Mouse (Mus musculus) cerebellum, adult 2 months (tissue): ENCODE results near the gene Rps6kc1. TPM values are rescaled to one million over a fixed set of nuclear protein-coding genes. Genes with fewer than 3 reads are reported as not detected.
A peak's percentile ranks its signal among the peaks of the same experiment; 100 is the strongest.

ENCODE experiments used
- DNase-seq, 2 experiments: peaks; one replicate each; pipeline ENCODE4 v3.0.0; 2021
- H3K27ac ChIP-seq: fragments of 200-500 bp; 2 replicates; pipeline ENCODE4 v1.5.1; 2012; ENCODE audit warnings: low read length, control low read depth, inconsistent platforms; ENCODE audit not compliant: insufficient read depth
- H3K27me3 ChIP-seq: fragments of 200-500 bp; 2 replicates; pipeline ENCODE4 v1.6.1; 2012; ENCODE audit warnings: inconsistent platforms, mild to moderate bottlenecking, low read length, moderate library complexity; ENCODE audit not compliant: control insufficient read depth, insufficient read depth
- H3K4me1 ChIP-seq: fragments of 200-500 bp; 2 replicates; pipeline ENCODE4 v1.6.1; 2011; ENCODE audit warnings: low read length; ENCODE audit not compliant: control insufficient read depth, insufficient read depth
- H3K4me3 ChIP-seq: fragments of 200-500 bp; replicated peaks from 2 replicates; pipeline ENCODE3; 2011; ENCODE audit warnings: mild to moderate bottlenecking, low read depth, low read length, control low read depth; ENCODE audit not compliant: insufficient read depth
- CTCF ChIP-seq: fragments of 200-500 bp; IDR thresholded peaks from 2 replicates; pipeline ENCODE4 v1.5.1; 2011; ENCODE audit warnings: low read depth, mild to moderate bottlenecking, control low read depth, low read length, moderate library complexity, borderline replicate concordance; ENCODE audit not compliant: insufficient read depth
- POLR2A ChIP-seq: fragments of 200-500 bp; IDR thresholded peaks from 2 replicates; pipeline ENCODE4 v1.6.1; 2011; ENCODE audit warnings: low read length, control low read depth, borderline replicate concordance; ENCODE audit not compliant: insufficient read depth
- WGBS: fragments of 180-500 bp; shearing (Covaris S2); methylation state at CpG from one replicate; pipeline ENCODE4 v1.1.7; 2018; 5-methylcytosine and 5-hydroxymethylcytosine counted together
- polyA plus RNA-seq: library from polyadenylated mRNA; depleted of rRNA; stranded (reverse); fragments of >200 nt; gene quantifications from 2 replicates; pipeline ENCODE4 v1.2.3, GENCODE M21; 2012

The Rps6kc1 gene
- polyA plus RNA-seq, 1 experiment: 24.3 TPM

DNA sequence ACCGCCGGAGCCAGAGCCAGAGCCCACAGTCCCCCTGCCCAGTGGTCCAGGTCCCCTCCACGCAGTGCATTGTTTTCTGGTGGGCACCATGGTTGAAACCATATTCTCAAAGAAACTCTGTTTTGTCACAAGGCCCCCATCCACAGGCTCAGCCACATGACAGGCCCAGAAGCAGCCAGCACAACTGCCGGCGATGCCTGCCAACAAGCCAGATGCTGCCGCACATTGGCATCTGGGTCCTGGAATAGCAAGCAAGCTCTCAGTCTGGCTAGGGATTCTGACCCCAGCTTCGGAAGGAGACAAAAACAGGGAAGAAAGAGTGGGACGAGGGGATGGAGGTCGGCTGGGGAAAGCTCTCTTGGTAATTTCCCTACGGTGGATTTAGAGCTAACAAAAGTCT is 147.8 kb downstream of the Rps6kc1 start:
- no peak overlapping the region for H3K4me3 ChIP-seq
- H3K27ac ChIP-seq: no peak overlapping the region
- TF ChIP-seq CTCF (no peak), POLR2A (no peak)
- no peaks in the 10 kb centered on the region for H3K4me1 ChIP-seq
- no peaks in the 10 kb centered on the region for H3K27me3 ChIP-seq
- no peak for DNase-seq
- WGBS: 36% methylated on average over 10 of the region's 10 CpGs

DNA sequence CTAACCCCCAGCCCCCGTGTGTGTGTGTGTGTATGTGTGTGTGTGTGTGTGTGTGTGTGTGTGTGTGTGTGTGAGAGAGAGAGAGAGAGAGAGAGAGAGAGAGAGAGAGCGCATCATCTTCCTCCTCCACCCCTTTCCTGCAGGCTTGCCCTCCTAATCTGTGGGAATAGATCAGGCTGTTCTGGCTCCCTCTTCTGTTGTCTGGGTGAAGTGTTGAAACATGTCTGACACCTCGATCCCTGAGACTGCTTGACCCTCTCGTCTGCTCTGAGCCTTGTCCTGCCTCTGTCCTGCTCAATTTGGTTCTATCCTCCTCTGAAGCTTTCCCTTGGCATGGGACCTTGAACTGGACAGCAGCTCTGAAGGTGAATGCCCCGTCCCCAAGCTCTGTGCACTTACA is 149.8 kb downstream of the Rps6kc1 start:
- no peak overlapping the region for H3K4me3 ChIP-seq
- 32% methylated on average over 5 of the region's 5 CpGs for WGBS
- no peaks in the 10 kb centered on the region for H3K27me3 ChIP-seq
- TF ChIP-seq CTCF (peak; percentile 33; the same call in 1 of the 2 replicates), POLR2A (no peak)
- no peak overlapping the region for H3K27ac ChIP-seq
- no peak for DNase-seq
- no peaks in the 10 kb centered on the region for H3K4me1 ChIP-seq

DNA sequence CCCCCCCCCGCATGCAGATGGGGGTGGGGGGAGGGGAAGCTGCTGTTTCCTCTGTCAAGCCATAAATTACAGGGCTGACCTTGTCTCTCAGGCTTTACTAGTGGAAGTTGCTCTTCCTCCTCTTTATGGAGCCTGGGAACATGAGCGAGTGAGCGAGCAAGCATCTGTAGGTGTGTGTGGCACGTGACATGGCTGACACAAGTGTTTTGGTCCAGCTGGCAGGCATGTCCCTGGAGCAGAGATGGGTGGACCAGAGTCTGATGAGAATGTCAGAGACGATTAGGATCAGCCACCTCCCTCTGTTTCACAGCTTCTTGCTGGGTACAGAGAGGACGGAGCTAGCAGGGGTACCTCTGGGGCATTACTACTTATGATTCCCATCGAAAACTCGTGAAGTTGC is 153.7 kb downstream of the Rps6kc1 start:
- Histone ChIP-seq H3K27ac (no peak overlapping the region), H3K4me3 (no peak overlapping the region), H3K4me1 (no peaks in the 10 kb centered on the region), H3K27me3 (no peaks in the 10 kb centered on the region)
- DNase-seq: no peak
- WGBS: 30% methylated on average over 8 of the region's 8 CpGs
- TF ChIP-seq POLR2A (no peak), CTCF (no peak)

DNA sequence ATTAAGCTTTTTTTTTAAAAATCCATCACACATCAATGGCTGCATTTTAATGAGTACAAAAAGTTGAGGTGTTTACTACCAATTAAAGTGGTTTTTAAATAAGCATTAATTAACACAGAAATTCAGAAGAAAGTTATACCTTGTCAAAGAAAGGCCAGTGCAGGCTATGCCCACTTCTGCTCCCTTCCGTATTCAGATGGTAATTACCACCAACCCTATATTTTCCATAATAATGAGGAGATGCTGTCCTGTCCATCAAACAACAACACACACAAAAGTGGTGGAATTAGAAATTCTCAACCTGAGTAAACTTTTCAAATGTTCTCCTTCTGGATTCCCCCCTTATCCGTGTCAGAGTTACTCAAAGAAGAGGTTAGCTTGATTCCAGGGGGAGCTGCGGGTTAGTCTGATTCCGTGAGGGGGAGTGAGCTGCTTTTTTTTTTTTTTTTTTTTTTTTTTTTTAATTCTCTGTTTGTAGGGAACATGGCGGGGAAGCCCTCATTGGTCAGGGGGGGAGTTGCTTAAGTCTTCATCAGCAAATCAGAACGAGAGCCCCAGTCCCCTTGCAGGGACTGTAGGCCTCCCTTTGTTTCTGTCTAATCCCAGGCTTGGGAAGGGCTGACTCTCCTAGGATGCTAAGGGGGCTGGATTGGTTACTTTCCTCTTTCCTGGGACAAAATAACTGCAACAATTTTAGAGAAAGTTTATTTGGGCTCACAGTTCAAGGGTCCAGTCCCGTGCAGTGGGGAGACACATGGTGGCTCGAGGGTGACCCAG is 159.6 kb downstream of the Rps6kc1 start:
- no peak for DNase-seq
- Histone ChIP-seq H3K4me1 (no peaks in the 10 kb centered on the region), H3K27me3 (no peaks in the 10 kb centered on the region), H3K27ac (no peak overlapping the region), H3K4me3 (no peak overlapping the region)
- TF ChIP-seq CTCF (no peak), POLR2A (no peak)
- 72% methylated on average over 8 of the region's 8 CpGs for WGBS

DNA sequence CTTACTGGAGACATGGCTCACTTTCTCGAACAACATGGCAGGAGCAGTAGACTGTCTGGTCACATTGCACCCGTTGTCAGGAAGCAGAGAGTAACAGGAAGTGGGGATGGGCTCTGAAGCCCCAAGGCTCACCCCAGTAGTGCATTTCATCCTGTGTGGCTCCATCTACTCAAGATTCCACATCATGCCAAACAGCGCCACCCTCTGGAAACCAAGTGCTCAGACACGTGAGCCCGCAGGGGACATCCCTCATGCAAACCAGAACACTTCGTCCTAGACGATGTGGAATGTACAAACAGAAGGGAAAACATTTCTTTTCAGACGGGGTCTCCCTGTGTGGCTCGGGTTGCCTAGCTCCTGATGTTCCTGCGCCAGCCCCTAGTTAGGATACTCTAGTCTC is 162.6 kb downstream of the Rps6kc1 start:
- Histone ChIP-seq H3K27ac (no peak overlapping the region), H3K27me3 (no peaks in the 10 kb centered on the region), H3K4me3 (no peak overlapping the region), H3K4me1 (no peaks in the 10 kb centered on the region)
- DNase-seq: no peak
- TF ChIP-seq CTCF (no peak), POLR2A (no peak)
- WGBS: 90% methylated on average over 10 of the region's 10 CpGs

DNA sequence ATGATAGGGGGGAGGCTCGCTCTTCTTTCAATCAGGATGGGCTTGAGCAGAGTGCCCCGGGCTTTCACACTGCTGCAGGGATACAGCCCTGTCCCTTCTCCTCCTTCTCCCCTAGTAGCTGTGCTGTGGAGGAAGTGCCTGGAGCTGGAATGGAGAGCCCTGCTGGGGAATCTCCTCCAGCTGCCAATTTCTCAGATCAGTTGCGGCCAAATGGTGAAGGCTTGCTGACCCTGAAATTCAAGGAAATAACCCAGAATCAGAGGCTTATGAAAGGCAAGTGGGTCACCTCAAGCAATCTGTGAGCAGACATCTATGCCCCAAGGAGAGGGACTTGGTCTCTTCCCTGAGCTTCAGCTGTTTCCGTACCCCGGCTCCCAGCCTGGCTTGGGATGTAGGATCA is 170.1 kb downstream of the Rps6kc1 start:
- DNase-seq: peak in 1 of 2 experiments; percentile 33
- 17% methylated on average over 5 of the region's 5 CpGs for WGBS
- H3K27ac ChIP-seq: no peak overlapping the region
- no peak overlapping the region for H3K4me3 ChIP-seq
- no peaks in the 10 kb centered on the region for H3K27me3 ChIP-seq
- no peak for TF ChIP-seq CTCF
- H3K4me1 ChIP-seq: no peaks in the 10 kb centered on the region

DNA sequence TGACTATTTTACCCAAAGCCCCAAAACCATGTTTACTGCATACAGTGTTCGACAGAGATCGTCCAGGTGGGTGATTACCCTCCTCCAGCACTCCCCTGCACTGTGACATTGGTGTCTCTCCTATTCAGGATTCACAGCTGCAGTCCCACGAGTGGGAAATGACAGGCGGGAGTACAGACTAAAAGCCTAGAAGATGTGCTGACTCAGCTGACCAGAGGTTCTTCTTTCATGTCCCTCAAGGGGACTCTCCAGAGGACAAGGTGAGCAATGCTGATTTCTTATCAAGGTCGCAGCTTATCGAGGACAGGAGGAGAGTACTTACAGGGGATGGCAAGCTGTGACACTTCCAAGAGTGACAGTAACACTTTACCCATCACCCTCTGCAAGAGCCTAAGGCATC is 178.8 kb downstream of the Rps6kc1 start:
- Histone ChIP-seq H3K4me3 (no peak overlapping the region), H3K4me1 (no peaks in the 10 kb centered on the region), H3K27me3 (no peaks in the 10 kb centered on the region), H3K27ac (no peak overlapping the region)
- WGBS: 79% methylated on average over 6 of the region's 6 CpGs
- DNase-seq: no peak
- TF ChIP-seq CTCF: no peak
- TF ChIP-seq POLR2A: no peak

DNA sequence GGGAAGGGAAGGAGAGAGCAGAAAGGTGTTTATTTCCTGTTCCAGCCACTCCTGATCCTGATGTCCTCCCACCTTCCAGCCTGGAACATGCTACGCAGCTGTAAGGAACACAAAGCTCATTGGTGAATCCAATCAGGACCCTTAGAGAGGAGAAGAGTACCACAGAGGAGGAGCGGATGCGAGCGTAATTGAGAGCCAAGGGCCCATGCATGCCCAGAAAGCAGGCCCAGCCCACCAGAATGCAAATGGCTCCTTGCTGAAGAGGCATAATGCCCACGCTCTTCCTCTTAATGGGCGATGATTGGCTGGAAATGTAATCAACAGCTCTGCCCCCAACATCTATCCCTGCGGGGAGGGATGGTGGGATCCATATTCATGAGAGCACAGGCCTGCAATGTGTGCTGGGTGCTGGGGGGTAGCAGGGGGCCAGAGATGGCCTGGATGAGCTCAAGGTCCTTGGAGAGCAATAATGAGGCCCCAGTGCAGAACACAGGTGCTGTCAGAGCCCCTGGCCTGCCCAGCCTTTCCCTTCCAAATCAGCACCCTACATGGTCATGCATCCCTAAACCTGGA is 182.0 kb downstream of the Rps6kc1 start:
- WGBS: 87% methylated on average over 7 of the region's 7 CpGs
- no peak overlapping the region for H3K4me3 ChIP-seq
- H3K27ac ChIP-seq: no peak overlapping the region
- no peak for TF ChIP-seq POLR2A
- TF ChIP-seq CTCF: no peak
- DNase-seq: no peak
- H3K27me3 ChIP-seq: no peaks in the 10 kb centered on the region
- H3K4me1 ChIP-seq: no peaks in the 10 kb centered on the region
